Mouse (Mus musculus): Measurements from ENCODE around the gene Rhoh.

- TF ChIP-seq GATA1 (IDR thresholded peaks at IDR 0.05; ENCODE audit: borderline replicate concordance, low read length) (no peak), FLI1 (IDR thresholded peaks at IDR 0.05; ENCODE audit: low read length) (no peak)
Measured at GRCm38 (mm10) chr5:65827102-65827501, 33.9 kb upstream of the Rhoh start.
